Mouse (Mus musculus) bone marrow, adult 2 months (tissue): ENCODE measurements around the gene Med16.

Source experiments
- CTCF ChIP-seq: fragments of 200-500 bp; IDR thresholded peaks from 2 replicates; pipeline ENCODE4 v1.5.1; 2011; ENCODE audit warnings: low read length, control low read depth; ENCODE audit not compliant: control insufficient read depth, insufficient read depth
- POLR2A ChIP-seq: fragments of 200-500 bp; IDR thresholded peaks from 2 replicates; pipeline ENCODE4 v1.6.1; 2011; ENCODE audit warnings: low read depth, mild to moderate bottlenecking, control low read depth, low read length, borderline replicate concordance; ENCODE audit not compliant: control insufficient read depth

DNA sequence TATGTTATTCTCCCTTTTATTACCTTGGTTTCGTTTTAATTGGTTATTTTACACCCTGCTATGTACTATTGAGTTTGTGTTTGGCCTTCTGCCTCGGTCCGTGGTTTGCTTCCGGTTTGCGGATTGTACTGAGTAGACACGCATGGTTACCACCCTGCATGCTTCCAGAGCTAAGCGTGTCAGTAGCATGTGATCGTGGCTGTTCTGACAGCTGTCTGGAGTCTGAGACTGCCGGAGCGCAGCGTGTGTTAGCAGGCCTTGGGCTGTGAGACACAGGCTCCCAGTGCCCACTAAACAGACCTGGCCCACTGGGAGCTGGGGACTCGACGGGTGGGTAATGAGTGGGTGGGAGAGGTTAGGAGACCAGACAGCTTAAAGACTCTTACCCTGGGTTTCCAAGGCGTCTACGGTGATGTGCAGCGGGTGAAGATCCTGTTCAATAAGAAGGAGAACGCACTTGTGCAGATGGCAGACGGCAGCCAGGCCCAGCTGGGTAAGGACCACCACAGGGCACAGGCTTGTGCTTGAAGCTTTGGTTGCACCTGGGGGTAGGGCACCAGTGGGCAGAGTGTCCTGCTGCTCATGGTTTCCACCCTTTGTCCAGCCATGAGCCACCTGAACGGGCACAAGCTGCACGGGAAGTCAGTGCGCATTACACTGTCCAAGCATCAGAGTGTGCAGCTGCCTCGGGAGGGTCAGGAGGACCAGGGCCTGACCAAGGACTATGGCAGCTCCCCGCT is 46.5 kb downstream of the Med16 start:
- TF ChIP-seq POLR2A, result no peak
- no peak for TF ChIP-seq CTCF
